Mouse (Mus musculus): ENCODE measurements around the gene Parp8. TPM values are rescaled to one million over a fixed set of nuclear protein-coding genes. Genes with fewer than 3 reads are reported as not detected.
"Not testable (repeated sequence)": the region's sequence is repeated elsewhere in the genome, so short reads cannot be mapped to it uniquely, and the experiment has no call there.

The Parp8 gene
- total RNA-seq, 2 experiments from 2014 or later, result 14.7 to 16.9 TPM

- no peak for ATAC-seq (replicated peaks; ENCODE audit: low FRiP score, poor library complexity, severe bottlenecking)
These were observed 54.5 kb downstream of the Parp8 start for GRCm38 (mm10) chr13:116970706-116971428.

DNA sequence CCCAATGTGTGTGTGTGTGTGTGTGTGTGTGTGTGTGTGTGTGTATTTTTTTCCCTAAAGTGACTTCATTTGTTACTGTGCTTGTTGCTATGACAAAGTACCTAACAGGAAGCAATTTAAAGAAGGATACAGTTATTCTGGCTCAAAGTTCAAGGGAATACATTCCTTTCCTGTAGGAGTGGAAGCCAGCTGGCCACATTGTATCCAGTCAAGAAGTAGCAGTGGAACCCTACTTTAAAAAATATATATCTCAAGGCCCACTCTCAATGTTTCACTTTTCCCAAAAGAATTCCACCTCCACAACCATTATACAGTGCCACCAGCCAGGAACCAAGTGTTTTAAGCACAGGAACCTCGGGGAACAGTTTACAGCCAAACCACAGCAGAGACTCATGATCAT, 55.7 kb downstream of the Parp8 start:
- ATAC-seq (replicated peaks; ENCODE audit: low FRiP score, poor library complexity, severe bottlenecking), result no peak

DNA sequence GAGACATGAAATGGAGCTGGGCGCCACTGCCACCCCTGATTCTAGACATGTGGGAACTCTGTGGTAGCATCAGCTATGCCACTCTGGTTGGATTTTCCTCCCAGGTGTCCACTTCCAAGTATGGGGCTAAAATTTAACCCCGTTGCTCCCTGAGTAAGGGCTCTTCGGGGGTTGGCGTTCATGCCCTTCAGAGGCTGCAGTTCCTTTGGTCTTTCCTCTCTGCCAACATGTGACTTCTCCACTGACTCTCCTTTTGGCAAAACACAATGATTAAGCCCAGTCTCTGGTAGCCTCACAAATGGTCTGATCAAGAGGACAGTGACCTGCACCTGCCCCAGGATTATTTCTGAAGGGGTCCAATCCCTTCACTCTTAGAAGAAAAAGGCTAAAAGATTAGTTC, 56.4 kb downstream of the Parp8 start:
- no peak for ATAC-seq (replicated peaks; ENCODE audit: low FRiP score, poor library complexity, severe bottlenecking)

DNA sequence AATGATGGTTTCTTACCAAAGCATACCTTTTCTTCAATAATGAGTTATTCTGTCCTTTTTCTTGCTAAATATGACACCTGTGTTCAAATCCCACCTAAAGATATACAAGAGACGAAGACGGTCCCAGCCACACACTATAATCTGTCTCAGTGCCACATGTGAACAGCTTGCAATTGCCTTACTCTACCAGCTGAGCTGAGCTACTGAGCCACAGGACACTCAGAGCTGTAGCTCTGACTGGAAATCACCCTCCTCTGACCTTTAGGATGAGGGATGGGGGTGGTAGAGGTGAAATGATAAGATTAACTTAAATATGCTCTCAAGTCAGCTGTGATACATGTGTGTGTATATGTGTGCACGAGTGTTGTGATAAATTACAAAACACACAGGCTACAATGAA, 57.9 kb downstream of the Parp8 start:
- ATAC-seq (replicated peaks; ENCODE audit: low FRiP score, poor library complexity, severe bottlenecking), result no peak

DNA sequence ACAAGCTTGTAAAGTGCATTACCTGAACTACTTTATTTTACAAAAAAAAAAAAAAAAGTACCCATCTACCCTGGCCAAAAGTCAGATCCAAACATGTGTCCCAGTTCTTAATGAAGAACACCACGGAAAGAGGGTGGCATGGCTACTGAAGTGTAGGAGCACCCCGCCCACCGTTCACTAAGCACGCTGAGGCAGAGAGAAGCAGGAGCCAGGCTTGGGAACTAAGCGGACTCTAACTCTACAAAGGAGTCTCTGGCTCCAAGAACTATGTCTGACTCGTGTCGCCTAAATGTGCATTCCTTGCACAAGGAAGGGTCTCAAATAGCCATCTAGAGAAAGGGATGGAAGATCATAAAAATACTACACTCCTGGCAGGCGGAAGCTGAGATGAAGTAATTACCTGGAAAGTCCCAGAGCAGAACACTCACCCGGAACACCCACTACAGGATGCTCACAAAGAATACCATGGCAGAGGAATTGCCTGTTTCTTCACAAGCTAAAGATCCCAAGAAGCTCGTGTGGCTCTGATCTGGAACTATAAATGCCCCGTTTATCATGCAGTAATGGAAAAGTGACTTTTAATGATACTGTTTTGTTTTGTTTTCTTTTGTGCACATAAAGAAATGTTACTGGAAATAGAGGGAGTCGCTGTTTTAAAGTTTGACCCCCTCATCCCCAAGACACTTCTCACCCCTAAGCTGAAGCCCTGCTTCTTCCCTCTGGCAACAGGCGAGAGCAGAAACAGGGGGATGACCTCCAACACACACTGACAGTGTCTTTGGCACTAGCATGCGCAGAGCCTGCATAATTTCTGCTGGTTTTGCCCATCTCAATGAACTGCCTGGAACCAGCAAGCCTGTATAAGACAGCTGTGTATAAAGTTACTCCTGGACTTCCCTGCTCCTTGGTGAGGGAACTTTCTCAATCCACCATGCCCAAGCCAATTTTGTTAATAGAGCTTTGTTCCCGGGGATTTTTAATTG, 62.6 kb downstream of the Parp8 start:
- no peak for ATAC-seq (replicated peaks; ENCODE audit: low FRiP score, poor library complexity, severe bottlenecking)

DNA sequence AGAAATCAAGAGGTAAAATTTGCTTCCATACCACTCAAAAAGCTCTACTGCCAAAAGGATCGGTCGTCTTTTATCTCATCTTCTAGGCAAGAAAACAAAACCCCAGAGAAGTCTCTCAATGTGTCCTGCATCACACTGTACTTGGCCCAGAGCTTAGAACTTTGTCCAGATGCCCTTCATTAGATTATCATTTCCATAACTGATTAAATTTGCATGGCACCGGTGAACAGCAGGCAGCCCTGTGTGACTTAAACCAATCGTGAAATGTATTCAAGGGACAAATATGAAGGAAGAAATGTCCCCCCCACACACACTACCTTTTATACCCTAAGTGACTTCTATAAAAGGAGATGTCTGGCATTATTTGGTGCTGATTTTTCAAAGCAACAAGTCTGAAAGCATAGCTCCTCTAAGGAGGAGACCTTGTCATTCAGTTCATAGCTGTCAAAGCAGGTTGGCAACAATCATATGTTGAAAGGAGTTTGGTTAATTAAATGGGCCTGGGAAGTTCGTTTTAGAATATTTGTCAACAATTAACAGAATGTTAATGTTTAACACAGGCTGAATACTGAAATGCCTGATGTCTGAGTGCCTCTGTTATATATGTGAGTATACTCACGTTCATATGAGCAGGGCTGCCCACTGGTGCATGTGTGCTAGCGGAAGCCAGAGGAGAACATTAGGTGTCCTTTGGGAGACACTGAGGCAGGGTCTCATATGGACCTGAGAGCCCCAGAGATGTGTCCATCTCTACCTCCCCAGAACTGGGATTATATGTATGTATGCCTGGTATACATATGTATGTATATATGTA, 66.4 kb downstream of the Parp8 start:
- ATAC-seq (replicated peaks; ENCODE audit: low FRiP score, poor library complexity, severe bottlenecking), result no peak

DNA sequence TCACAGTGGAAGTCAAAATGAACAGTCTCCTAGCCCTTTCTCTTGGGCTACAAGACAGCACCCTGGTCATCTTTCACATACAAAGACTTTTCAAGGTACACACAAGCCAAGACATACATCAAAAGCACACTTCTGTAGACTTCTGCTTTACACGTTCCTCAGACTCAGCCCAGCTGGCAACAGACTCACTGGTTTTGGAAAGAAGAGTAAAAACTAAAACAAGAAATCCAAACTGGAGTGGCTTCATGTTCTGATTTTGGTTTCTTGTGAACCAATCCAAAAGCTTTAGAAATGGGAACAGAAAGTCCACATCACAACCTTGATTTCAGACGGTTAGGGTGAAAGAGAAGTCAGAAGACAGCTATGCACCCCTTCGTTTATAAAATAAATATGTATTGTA, 67.8 kb downstream of the Parp8 start:
- ATAC-seq (replicated peaks; ENCODE audit: low FRiP score, poor library complexity, severe bottlenecking), result no peak

GRCm38 (mm10) chr13:116951336-116951735, 74.0 kb downstream of the Parp8 start:
- ATAC-seq (replicated peaks; ENCODE audit: low FRiP score, poor library complexity, severe bottlenecking), result no peak

GRCm38 (mm10) chr13:116949527-116949926, 75.8 kb downstream of the Parp8 start:
- ATAC-seq (replicated peaks; ENCODE audit: low FRiP score, poor library complexity, severe bottlenecking), result no peak

GRCm38 (mm10) chr13:116949056-116949455, 76.3 kb downstream of the Parp8 start:
- ATAC-seq (replicated peaks; ENCODE audit: low FRiP score, poor library complexity, severe bottlenecking), result no peak

GRCm38 (mm10) chr13:116948299-116948659, 77.1 kb downstream of the Parp8 start:
- ATAC-seq (replicated peaks; ENCODE audit: low FRiP score, poor library complexity, severe bottlenecking), result no peak

DNA sequence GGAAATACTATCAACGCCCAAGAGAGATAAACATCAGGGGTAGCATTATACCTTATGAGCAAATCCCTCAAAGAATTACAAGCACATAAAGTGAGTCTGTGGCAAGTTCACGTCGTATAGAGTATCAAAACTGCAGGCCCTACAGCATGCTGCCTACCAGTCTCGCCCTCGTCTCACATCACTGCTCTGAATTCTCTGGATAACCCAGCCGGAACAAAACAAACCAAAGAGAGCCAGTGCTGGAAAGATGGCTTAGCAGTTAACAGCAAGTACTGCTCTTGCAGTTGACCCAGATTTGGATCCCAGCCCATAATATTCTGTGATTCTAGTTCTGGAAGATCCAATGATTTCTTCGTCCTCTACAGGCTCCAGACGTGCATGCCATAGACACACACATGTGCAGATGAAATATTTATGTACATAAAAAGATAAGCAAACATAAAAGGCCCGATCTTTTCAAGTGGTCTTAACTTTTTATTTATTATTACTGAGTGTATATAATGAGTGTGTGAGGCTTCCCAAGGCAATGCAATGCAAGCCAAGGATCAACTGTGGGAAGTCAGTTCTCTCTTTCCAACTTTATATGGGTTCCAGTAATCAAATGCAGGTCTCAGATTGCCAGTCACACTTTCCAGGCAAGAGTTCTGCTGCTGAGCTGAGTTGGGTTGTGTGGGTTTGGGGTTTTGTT, 77.6 kb downstream of the Parp8 start:
- no peak for ATAC-seq (replicated peaks; ENCODE audit: low FRiP score, poor library complexity, severe bottlenecking)

GRCm38 (mm10) chr13:116946566-116946965, 78.8 kb downstream of the Parp8 start:
- ATAC-seq (replicated peaks; ENCODE audit: low FRiP score, poor library complexity, severe bottlenecking), result no peak

- ATAC-seq (replicated peaks; ENCODE audit: low FRiP score, poor library complexity, severe bottlenecking), result no peak
These were observed 83.9 kb downstream of the Parp8 start for GRCm38 (mm10) chr13:116941280-116942015.

GRCm38 (mm10) chr13:116940761-116941160, 84.6 kb downstream of the Parp8 start:
- ATAC-seq (replicated peaks; ENCODE audit: low FRiP score, poor library complexity, severe bottlenecking), result no peak

GRCm38 (mm10) chr13:116937019-116937418, 88.3 kb downstream of the Parp8 start:
- not testable (repeated sequence) for ATAC-seq (replicated peaks; ENCODE audit: low FRiP score, poor library complexity, severe bottlenecking)

GRCm38 (mm10) chr13:116917387-116917930, 107.9 kb downstream of the Parp8 start:
- ATAC-seq (replicated peaks; ENCODE audit: low FRiP score, poor library complexity, severe bottlenecking), result no peak

GRCm38 (mm10) chr13:116908284-116908683, 117.1 kb downstream of the Parp8 start:
- no peak for ATAC-seq (replicated peaks; ENCODE audit: low FRiP score, poor library complexity, severe bottlenecking)

- no peak for ATAC-seq (replicated peaks; ENCODE audit: low FRiP score, poor library complexity, severe bottlenecking)
These were observed 121.9 kb downstream of the Parp8 start for GRCm38 (mm10) chr13:116903394-116903793.
